Mouse (Mus musculus) heart, embryonic 16.5 days (tissue): ENCODE results near the gene Dnm3. TPM values are rescaled to one million over a fixed set of nuclear protein-coding genes. Genes with fewer than 3 reads are reported as not detected.
A peak's percentile ranks its signal among the peaks of the same experiment; 100 is the strongest.

Experiments
- ATAC-seq: fragments of 200-750 bp; cut with Nextera tagmentation; replicated peaks from 2 replicates; pipeline ENCODE4 v1.8.0; 2017; ENCODE audit warnings: moderate number of reproducible peaks; ENCODE audit not compliant: insufficient read depth, low FRiP score; ENCODE audit errors: extremely low read depth
- H3K27ac ChIP-seq: fragments of 300-500 bp; sonication (generic); 2 replicates; pipeline ENCODE4 v1.5.1; 2014; ENCODE audit warnings: mild to moderate bottlenecking, low read length, control low read depth, moderate library complexity
- H3K27me3 ChIP-seq: fragments of 300-500 bp; sonication (generic); 2 replicates; pipeline ENCODE4 v1.6.1; 2014; ENCODE audit warnings: low read length, mixed read lengths; ENCODE audit not compliant: control insufficient read depth, insufficient read depth
- H3K36me3 ChIP-seq: fragments of 300-500 bp; sonication (generic); 2 replicates; pipeline ENCODE4 v1.6.1; 2014; ENCODE audit not compliant: control insufficient read depth, insufficient read depth
- H3K4me1 ChIP-seq: fragments of 300-500 bp; sonication (generic); 2 replicates; pipeline ENCODE4 v1.6.1; 2014; ENCODE audit warnings: low read length, mixed read lengths; ENCODE audit not compliant: control insufficient read depth, insufficient read depth
- H3K4me2 ChIP-seq: fragments of 300-500 bp; sonication (generic); 2 replicates; pipeline ENCODE4 v1.6.1; 2014; ENCODE audit warnings: low read depth, mild to moderate bottlenecking, control low read depth, low read length
- H3K4me3 ChIP-seq: fragments of 300-500 bp; sonication (generic); 2 replicates; pipeline ENCODE4 v1.5.1; 2014; ENCODE audit warnings: mild to moderate bottlenecking, control low read depth, low read length
- H3K9ac ChIP-seq: fragments of 300-500 bp; sonication (generic); 2 replicates; pipeline ENCODE4 v1.6.1; 2014; ENCODE audit warnings: low read length, control low read depth
- H3K9me3 ChIP-seq: fragments of 300-500 bp; sonication (generic); replicated peaks from 2 replicates; pipeline ENCODE4 v1.6.1; 2016; ENCODE audit warnings: low read length; ENCODE audit not compliant: control insufficient read depth
- WGBS: fragments of 180-500 bp; shearing (Covaris S2); extraction: QIAGEN DNeasy Blood & Tissue Kit; methylation state at CpG from one replicate; pipeline ENCODE4 v1.1.7; 2014; 5-methylcytosine and 5-hydroxymethylcytosine counted together
- microRNA counts: library from miRNA; unstranded; fragments of <30 nt; microRNA quantifications from one replicate; lab custom pipeline; 2016
- microRNA-seq: library from miRNA; unstranded; fragments of <30 nt; microRNA quantifications from one replicate; pipeline ENCODE4, GENCODE M21; 2017
- polyA plus RNA-seq: library from polyadenylated mRNA; unstranded; fragments of >200 nt; fragmentation: Nextera tagmentation; extraction: Ambion mirVana; gene quantifications from 2 replicates; pipeline ENCODE4 v1.2.1, GENCODE M21; 2015

The Dnm3 gene
- polyA plus RNA-seq, 1 experiment from 2014 or later = 2.0 TPM

DNA sequence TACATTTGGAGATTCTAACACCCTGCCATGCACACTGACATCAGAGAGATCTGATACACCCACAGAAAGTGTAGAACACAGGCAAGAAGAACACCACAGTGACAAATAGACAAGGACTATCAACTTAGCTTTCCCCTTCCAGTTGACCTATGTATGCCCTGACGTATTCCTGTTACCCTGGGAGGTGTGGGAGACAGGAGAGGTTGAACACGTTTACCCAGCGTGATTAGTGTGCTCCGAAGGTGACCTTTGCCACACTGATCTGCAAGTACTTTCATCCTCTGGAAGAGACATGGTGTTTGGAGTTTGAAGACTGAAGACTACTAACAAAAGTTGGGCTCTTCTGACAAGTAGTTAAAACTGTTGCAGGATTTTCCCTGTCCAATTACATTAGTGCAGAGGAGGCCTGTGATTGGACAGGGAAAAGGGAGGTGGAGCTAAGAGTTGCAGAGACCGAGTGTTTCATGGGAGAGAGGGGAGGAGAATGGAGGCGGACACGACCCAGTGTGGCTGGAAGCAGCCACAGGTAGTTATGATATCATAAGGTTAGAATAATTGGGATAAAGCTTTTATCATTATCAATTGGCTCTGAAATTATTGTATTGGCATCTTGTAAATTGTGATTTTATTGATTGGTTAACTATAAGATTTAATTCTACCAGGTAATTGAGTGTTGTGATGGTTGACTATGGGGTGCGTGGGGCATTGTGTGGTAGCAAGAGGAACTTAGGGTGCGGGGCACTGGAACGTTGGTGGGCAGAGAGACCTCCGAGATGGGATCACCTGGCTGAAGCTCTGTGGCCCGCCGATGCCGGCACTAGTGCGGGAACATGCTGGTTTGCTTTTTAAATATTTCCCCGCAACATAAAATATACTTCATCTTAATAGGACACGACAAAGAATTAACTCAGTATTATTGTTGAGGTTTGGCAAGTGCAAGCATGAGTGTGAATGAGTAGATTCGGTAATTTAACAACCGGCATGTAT lies 519.6 kb downstream of the Dnm3 start:
- ATAC-seq = no peak
- Histone ChIP-seq H3K4me1 (no peaks in the 10 kb centered on the region), H3K27ac (no peak overlapping the region), H3K27me3 (no peaks in the 10 kb centered on the region), H3K9me3 (no peaks in the 10 kb centered on the region), H3K36me3 (no peaks in the 10 kb centered on the region), H3K9ac (no peak overlapping the region), H3K4me2 (no peak overlapping the region), H3K4me3 (no peak overlapping the region)
- WGBS = 71% methylated on average over 19 of the region's 19 CpGs

DNA sequence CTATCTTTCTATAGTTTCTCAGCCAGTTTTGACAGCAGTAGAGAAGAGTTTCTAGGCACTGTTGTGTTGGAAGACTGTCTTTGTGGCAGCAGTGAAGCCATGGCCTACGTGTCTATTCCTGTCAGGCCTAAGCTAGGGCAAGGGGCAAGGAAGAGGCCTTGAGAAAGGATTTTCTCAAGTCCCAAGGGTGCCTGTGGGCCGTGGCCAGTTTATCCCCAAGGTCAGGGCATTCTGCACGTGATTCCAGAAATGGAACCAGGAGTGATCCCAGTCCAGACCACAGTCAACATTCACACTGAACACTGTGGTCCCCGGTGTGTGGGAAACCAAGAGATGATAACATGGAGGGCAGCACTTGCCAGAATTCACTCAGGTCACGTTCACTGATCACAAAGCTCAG lies 522.0 kb downstream of the Dnm3 start:
- H3K4me1 ChIP-seq = no peaks in the 10 kb centered on the region
- H3K27ac ChIP-seq = no peak overlapping the region
- no peak overlapping the region for H3K4me3 ChIP-seq
- no peak for ATAC-seq
- WGBS = 49% methylated on average over 5 of the region's 5 CpGs
- H3K27me3 ChIP-seq = no peaks in the 10 kb centered on the region
- H3K9ac ChIP-seq = no peak overlapping the region
- no peaks in the 10 kb centered on the region for H3K9me3 ChIP-seq
- H3K36me3 ChIP-seq = no peaks in the 10 kb centered on the region
- H3K4me2 ChIP-seq = no peak overlapping the region

DNA sequence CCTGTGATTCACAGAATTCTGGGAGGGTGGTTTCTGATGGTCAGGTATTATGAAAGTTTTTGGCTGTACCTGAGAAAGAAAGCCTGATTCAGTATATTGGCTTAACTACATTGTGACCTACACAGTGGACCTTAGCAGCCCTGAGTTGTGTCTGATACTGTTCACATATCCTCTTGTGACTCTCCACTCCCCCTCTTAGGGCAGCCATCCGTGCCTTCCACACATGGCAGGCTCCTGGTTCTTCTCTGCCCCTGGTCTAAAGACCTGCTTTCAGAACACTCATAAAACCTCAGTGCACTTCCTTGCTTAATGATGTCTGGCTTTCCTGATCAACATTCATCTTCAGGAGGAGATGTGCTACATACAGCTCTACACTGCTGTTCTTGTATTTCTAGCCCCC lies 525.2 kb downstream of the Dnm3 start:
- no peak overlapping the region for H3K4me2 ChIP-seq
- no peak overlapping the region for H3K9ac ChIP-seq
- H3K27me3 ChIP-seq = no peaks in the 10 kb centered on the region
- ATAC-seq = no peak
- H3K36me3 ChIP-seq = no peaks in the 10 kb centered on the region
- 44% methylated on average over 1 of the region's 1 CpGs for WGBS
- H3K27ac ChIP-seq = no peak overlapping the region
- H3K4me3 ChIP-seq = no peak overlapping the region
- H3K9me3 ChIP-seq = no peaks in the 10 kb centered on the region
- H3K4me1 ChIP-seq = no peaks in the 10 kb centered on the region

DNA sequence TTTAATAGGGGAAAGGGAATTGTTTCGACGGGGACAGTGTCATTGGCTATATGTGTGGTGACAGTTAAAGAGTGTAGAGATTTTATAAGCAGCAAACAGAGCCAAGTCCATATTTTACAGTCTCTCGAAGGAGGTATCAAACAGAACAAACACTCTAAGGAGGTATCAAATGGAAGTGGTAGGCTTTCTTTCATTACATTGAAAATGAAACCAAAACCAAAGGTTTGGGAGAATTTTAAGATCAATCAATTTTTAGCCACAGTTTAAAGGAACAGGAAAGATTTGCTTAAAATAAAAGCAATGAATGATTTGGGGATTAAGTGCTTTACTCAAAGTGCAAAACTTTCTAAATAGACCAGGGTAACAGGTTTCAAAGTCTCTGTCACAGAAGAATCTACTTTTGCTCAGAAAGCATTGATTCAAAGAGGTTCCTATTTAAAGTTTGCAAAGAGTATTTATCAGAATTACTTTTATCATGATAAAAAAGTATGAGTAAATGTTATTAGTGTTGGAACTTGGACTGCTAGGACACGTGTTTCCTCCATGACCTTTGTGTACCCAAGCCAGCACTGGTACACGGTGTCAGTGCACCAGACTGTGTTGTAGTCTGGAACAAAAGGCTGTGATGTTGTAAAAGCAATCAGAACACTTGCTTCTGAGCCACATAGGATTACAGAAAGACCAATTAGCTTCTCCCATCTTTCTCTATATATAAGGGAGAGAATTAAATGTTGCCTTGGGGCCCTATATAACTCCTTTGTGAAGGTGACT lies 526.6 kb downstream of the Dnm3 start:
- Histone ChIP-seq H3K27ac (no peak overlapping the region), H3K36me3 (no peaks in the 10 kb centered on the region), H3K4me3 (no peak overlapping the region), H3K9ac (no peak overlapping the region), H3K4me1 (no peaks in the 10 kb centered on the region), H3K4me2 (no peak overlapping the region), H3K27me3 (no peaks in the 10 kb centered on the region), H3K9me3 (no peaks in the 10 kb centered on the region)
- 69% methylated on average over 5 of the region's 5 CpGs for WGBS
- ATAC-seq = no peak

DNA sequence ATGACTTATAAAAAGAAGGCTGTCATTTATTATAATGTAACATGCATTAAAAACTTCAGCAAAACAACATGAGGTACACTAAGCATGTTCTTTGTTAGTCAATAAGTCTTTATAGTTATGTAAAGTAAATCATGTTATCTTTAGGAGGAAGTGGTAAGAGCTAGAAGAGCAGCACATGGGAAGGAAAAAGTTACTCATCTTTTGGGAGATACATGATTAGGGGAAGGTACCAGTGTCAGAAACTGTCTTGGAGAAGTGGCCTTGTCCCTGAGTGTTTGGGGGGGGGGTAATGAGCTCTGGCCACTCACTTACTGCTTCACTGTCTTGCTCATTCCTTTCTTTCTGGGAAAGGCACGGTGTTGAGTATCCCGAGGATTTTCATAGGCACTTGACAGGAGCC lies 535.8 kb downstream of the Dnm3 start:
- no peak overlapping the region for H3K9ac ChIP-seq
- no peak for ATAC-seq
- WGBS = 78% methylated on average over 2 of the region's 2 CpGs

More for the DNA sequence above, 535.8 kb downstream of the Dnm3 start:
- Histone ChIP-seq H3K4me2 (no peak overlapping the region), H3K4me3 (no peak overlapping the region), H3K9me3 (no peaks in the 10 kb centered on the region), H3K27ac (no peak overlapping the region), H3K4me1 (no peaks in the 10 kb centered on the region), H3K27me3 (no peaks in the 10 kb centered on the region), H3K36me3 (no peaks in the 10 kb centered on the region)

MicroRNAs encoded within 50 kb of the gene (microRNA counts, 519-probe panel; counts per million panel counts)
- microRNA mmu-miR-199a-3p (lab: Ali Mortazavi, UCI) (4,119 counts per million, percentile 95 among the panel's probes with 10 or more counts), microRNA mmu-miR-199a-5p (lab: Ali Mortazavi, UCI) (4,232 counts per million, percentile 96 among the panel's probes with 10 or more counts), microRNA mmu-miR-214 (lab: Ali Mortazavi, UCI) (2,672 counts per million, percentile 68 among the panel's probes with 10 or more counts)

Small RNA genes lying within 50 kb of the gene (microRNA-seq; reads per million reads assigned to microRNA genes)
- 51.3 reads per million, percentile 44 among the genes with 10 or more reads in this experiment for gene Mir199a-2
- 3,124 reads per million, percentile 89 among the genes with 10 or more reads in this experiment for gene Mir214

Other genes starting within 250 kb of the Dnm3 start
- gene Mettl13, start 70.5 kb upstream of the Dnm3 start, polyA plus RNA-seq = 12.9 and 13.2 TPM in 2 replicates
- gene Vamp4, start 92.5 kb upstream of the Dnm3 start, polyA plus RNA-seq = 32.6 and 37.7 TPM in 2 replicates
- gene Myoc, start 161.1 kb upstream of the Dnm3 start, polyA plus RNA-seq = 0.07 TPM in 1 of 2 replicates, not detected in the other
- not detected in 2 replicates for gene Myocos, start 180.2 kb upstream of the Dnm3 start, polyA plus RNA-seq